Mouse (Mus musculus): ENCODE data around the gene Copz1.
A peak's percentile ranks its signal among the peaks of the same experiment; 100 is the strongest.
"Not testable (repeated sequence)": the region's sequence is repeated elsewhere in the genome, so short reads cannot be mapped to it uniquely, and the experiment has no call there.

The Copz1 gene

DNA sequence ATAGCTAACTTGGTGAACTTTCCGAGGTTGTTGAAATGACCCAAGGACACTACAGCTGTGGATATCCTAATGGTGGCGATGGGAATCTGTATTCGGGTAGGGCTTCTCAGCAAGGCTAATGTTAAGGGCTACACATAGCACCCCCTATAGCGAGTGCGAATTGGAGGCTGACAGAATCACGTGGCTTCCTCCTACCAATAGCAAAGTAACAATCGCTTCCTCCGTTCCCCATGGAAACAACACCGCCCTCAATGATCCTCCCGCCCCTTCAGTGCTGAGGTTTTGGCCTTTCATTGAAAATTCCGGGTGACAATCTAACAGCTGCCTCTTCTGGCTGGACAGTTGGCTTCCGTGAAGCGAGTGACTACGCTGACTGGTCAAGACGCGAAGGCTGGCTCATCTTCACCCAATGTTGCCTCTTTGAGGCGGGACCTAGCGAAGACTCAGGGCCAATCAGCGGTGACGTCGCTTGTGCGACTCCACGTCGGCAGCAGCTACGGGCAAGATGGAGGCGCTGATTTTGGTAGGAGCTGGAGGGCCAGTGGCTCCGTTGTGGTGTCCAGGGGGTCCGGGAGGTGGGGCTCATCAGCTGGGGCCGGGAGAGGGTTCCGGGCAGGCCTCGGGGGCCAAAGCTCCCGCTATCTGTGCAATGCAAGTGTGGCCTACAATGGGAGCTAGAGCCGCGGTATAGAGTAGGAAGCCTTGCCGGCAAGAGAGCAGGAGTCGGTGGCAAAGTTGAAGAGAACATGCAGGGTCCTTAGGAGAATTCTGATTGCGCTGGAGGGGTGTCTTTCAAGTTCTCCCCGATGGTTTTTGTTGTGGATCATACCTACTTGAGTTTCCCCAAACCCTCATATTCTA lies at the start of gene Copz1:
Gene Copz1, plus strand, starts transcription at position 296 of the 861 bp plus-strand sequence.
- peak; percentile 99 for DNase-seq

DNA sequence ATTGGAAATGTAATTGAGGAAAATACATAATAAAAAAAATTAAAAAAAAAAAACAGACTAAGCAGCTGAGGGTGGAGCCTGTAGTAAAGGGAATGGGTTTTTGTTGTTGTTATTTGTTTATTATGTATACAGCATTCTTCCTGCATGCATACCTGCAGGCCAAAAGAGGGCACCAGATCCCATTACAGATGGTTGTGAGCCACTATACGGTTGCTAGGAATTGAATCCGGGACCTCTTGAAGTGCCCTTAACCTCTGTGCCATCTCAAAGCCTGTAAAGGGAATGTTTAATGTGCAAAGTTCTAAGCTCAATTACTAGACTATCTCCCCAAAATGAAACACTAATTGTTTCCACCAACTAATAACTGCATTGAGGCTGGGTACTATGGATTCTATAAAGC lies 48.4 kb upstream of the Copz1 start:
- no peak for DNase-seq

DNA sequence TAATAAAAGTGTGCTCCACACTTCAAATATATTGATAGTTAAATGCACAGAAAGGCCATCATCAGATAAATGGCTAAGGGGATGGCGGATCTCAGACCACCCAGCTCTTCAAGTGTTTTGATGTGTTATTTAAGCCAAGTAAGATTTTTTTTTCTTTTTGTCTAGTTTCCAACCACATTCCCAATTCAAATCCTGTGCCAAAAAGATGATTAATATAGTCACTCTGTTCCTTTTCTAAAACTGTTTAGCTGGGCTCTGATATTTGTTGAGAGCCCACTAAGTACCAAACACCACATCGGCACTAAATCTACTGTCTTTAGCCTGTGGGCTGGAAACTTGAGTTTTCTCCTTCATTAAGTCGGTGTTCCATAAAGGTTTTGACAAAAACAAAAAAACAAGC lies 45.5 kb upstream of the Copz1 start:
- no peak for DNase-seq

DNA sequence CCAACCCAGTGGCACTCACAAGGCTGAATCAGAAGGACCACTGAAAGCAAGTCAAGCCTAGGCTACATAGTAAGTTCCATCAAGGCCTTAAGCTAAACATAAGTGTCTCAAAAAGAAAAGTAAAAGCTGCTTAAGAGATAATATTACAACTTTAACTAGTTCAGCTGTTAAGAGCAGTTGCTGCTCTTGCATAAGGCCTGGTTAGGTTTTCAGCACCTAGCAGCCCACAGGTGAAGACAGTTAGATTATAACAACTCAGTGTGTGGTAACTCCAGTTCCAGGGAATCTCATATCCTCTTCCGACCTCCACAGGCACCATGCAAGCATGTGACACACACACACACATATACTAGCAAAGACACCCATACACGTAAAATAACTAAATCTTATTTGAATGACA lies 44.9 kb upstream of the Copz1 start:
- DNase-seq = no peak

DNA sequence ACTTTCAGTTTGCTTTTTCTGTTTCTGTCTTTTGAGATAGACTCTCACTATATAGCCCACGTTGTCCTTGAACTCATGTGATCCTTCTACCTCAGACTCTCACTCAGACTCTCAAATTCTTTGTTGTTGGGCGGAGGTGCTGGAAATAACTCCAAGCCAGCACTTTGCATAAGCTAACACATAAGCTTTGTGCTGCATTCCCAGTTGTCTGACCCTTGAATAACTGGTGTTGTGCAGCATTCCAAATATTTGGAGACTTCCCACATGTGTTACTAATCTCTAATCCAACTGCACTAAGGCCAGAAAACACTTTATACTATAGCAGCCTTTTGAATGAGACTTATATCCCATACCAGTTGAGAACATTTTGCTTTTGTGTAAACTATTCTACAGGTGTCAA lies 43.6 kb upstream of the Copz1 start:
- no peak for DNase-seq

DNA sequence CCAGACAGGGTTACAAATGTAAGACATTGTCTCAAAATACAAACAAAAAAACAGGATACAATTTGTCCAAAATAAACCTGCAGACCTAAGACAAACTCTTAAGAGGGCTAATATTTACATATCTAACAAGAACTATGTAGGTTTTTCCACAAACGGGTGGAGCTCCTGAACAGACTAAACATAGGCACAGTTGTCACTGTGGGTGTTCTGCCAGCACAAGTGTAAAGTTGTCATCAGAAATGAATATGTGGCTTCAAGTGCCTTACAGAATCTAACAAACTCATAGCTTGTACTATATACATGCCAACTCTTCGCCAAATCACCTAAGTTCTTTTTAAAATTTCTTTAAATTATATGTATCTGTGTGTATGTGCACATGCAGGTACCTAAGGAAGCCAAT lies 39.4 kb upstream of the Copz1 start:
- DNase-seq = peak; percentile 48

DNA sequence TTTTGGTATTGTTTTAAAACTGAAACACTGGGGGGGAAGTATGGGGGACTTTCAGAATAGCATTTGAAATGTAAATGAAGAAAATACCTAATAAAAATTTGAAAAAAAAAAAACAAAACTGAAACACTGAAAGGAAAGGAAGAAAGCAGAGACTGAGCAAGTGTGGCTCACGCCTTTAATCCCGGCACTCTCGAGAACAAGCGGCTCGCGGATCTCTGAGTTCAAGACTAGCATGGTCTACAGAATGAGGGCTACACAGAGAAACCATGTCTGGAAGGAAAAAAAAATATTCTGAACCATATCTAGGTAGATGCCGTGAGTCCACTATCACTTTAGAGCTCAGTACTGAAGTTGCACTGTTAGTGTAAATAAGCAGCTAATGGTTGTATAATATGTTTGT lies 35.2 kb upstream of the Copz1 start:
- no peak for DNase-seq

DNA sequence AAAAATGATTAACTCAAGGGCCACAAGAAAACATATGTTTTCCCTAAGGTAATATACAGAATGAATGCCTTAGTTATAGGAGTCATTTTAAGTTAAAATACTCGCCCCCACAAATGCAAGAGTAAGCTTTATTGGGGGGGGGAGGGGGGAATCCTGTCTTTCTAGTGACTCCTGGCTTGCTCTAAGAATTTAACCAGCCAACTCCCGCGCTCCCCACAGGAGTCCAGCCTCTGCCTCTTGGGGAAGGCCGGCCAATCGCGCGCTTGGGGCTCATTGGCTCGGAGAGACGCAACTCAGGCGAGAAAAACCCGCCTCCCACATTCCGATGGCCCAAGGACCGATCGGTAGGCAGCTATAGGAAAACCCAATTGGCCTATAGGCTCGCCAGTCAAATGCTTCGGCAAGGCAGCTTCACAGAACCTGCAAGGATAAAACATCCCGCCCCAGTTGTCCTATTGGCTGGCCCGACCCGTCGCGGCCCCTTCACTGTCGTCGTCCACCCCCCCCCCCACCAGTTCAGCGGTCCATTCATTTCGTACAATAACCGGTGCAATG lies 33.3 kb upstream of the Copz1 start:
- DNase-seq = peak; percentile 98

DNA sequence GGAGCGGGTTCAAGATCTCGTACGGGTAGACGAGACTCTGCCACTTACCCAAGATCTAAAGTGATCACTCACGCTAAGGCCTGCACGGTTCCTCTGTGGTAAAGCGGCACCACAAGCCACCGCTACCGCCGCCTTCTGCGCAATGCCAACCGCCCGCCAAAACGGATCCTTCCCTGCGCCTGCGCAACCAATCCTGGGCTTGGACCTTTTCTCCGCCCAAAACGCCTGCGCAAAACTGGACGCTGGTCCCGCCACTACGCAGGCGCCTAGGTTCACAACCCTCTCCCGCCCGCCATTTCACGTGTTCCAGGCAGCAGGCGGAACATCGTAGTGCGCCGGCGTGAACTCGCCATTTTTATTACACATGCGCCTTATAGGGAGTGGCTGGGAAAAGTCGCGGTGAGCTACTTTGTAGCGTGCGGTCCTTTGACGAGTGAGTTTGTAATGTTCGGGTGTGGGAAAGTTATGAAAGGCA lies 32.8 kb upstream of the Copz1 start, which contains the start of gene Cbx5:
Gene Cbx5, minus strand, starts transcription at position 132 of the 475 bp plus-strand sequence.
- peak; percentile 98 for DNase-seq

DNA sequence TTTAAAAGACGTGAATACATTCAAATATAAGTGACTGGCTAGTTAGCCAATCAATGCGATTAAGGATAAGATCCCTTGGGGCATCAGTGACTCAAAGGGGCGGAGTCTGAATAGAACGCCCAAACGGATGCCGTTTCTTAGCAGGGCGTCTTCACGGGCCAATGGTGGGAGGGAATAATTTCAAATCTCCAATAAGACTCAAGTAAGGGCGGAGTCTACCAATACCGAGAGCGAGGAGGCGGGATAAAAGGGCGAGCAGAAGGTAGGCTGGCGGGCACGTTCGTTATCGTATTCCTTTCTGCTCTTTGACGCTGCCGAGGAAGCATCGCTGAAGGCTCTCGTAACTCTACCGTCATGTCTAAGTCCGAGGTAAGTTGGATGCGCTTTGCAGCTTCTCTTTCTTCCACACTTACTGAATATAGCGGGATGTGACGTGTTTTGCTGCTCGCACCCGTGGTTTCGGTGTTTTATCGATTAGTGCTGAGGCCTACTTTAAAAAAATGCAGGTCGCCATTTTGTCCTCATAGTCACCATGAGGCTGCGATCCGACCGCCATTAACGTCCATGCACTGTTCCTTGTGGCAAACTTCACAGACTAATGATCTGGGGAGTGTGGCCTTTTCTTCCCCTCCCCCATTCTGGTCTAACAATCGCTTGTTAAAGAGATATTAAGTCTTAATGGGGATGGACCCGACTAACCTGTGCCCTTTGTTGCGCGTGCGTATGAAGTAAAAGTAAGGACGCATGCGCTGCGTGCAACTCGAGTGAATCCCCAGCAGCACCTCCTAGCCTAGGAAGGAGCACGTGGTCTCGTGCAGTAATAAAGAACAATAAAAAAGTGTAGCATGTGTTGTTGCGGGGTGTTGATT lies 32.1 kb upstream of the Copz1 start, which contains the start of gene Hnrnpa1:
Gene Hnrnpa1, plus strand, starts transcription at position 273 of the 869 bp plus-strand sequence.
- peak; percentile 97 for DNase-seq

DNA sequence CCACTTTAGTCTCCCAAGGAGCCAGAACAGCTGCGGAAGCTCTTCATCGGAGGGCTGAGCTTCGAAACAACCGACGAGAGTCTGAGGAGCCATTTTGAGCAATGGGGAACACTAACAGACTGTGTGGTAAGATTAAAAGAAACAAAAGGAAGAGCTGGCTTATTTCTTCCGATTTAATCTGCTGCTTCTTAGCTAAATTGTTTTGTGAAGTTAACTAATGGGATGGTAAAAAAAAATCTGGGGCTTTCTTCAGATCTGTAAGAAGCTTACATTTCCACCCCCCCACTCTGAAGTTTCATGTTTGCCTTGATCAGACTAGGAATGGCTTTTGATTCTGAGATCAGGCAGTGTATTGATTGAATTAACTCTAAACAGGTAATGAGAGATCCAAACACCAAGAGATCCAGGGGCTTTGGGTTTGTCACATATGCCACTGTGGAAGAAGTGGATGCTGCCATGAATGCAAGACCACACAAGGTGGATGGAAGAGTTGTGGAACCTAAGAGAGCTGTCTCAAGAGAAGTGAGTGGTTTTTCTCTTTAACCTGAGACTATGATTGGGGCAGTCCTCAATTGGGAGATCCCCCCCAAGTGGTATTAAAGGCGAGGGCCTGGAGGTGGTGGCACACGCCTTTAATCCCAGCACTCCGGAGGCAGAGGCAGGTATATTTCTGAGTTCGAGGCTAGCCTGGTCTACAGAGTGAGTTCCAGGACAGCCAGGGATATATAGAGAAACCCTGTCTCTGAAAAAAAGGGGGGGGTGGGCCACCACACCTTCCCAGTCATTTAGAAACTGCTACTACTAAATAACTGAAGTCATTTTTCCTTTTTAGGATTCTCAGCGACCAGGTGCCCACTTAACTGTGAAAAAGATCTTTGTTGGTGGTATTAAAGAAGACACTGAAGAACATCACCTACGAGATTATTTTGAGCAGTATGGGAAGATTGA lies 31.2 kb upstream of the Copz1 start:
- not testable (repeated sequence) for DNase-seq

DNA sequence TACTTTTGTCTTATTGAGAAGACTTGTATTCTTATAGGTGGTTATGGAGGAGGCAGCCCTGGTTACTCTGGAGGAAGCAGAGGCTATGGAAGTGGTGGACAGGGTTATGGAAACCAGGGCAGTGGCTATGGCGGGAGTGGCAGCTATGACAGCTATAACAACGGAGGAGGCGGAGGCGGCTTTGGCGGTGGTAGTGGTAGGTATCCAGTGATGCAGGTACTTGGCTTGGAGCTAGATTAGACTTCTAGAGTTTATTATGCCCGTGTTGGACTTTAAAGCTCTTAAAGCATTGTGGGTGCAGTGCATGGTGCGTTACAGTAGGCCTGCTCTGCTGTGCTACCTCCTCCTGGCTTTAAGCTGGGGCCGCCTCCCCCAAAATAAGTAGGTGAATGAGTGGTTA lies 29.6 kb upstream of the Copz1 start:
- no peak for DNase-seq

DNA sequence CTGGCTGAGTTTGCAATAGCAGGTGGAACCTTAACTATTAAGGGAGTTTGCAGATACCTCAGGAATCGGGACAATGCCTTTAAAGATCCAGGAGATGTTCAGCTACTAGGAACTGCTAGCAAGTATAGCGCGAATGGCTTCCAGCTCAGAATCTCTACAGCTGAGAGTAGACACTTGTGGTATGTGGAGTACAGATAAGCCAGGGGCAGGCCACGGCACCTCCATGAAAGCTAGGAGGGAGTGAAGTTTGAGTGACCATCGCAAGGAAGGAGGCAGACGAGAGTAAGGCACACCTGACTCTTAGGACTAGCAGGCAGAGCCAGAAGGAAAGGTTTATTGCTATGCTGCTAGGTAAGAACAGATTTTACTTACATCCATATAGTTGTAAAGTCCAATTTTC lies 26.9 kb upstream of the Copz1 start:
- no peak for DNase-seq

DNA sequence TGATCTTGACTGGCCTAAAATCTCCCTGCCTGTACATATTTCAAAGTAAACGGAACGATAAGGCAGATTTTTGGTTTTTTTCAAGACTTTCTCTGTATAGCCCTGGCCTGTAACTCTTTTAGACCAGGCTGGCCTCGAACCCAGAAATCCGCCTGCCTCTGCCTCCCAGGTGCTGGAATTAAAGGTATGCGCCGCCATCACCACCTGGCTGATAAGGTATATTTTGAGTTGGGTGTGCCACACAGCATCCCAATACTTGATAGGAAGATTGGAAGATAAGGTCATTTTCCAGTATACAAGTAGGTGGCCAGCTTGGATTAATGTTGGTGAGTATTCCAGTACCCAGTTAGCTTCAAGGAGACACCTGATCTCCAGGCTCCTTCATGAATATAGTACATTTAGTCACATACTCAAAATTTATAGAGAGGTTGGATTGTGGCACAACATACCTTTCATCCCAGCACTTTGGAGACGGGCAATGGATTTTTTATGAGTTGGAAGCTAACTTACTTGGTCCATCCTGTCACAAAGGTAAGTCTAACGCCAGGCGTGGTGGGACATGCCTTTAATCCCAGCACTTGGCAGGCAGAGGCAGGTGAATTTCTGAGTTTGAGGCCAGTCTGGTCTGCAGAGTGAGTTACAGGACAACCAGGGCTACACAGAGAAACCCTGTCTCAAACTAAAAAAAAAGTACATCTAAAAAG lies 25.3 kb upstream of the Copz1 start:
- no peak for DNase-seq

DNA sequence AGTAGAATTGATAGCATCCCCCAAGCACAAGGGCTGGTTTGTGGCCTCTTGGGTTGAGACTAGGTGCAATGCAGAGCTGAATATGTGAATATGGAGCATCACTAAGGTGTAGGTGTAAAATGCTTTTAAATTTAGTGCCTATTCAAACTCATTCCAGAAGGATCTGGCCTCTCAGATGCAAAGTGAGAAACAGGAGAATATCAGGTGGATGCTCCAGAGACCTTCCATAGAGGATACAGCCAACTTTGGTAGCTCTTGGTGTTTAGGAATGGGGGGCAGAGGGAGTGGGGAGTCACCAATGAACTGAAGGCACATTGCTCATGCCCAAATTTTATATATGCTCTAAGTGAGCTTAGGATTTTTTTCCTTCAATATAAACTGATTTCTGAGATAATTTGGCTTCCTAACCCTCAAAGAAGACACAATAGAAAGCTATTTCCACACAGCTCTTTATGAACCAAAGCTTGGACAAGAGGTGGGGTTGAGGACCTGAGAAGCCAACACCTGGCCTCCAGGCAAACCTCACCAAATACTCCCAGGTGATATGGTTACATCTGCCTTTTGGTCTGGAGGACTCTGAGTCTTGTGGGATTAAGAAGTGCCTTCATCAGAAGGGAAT lies 24.6 kb upstream of the Copz1 start:
- DNase-seq = no peak

DNA sequence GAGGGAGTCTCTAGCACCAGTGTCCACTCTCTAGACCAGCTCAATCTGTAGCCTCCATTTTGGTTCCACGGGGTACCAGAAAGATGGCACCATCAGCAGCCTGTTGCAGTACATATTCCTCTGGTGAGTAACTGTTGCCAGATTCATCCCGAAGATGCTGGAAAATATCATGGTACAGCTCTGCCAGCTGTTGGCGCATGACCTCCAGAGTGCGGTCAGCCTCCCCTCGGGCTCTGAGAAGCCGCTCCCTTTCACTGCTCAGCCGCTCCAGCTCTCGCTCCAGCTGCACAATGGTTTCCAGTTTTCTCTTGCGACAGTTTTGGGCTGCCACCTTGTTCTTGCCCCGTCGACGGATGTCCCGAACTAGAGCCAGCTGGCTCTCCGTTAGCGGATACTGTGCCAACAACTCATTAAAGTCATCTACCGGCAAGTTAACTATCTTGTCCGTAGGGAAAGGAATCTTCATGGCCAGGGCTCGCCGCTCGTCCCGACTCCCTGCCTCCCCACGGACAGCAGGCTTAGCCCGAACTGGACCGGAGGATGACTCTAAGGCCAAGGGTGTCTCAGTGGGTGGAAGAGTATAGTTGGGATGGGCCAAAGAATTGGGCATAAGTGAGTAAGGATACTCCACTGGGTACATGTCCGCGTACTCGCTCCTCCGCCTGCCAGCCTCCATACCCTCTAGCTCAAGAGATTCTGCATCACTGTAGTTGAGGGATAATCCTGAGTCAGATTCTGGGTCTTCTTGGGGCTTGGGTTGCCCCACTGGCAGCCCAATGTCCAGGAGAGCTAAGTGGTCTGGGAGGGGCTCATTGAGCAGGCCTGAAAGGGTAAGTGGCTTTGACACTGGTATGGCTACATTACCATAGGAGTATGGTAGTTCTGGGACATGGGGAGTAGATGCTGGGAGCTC lies 23.9 kb upstream of the Copz1 start:
- no peak for DNase-seq

DNA sequence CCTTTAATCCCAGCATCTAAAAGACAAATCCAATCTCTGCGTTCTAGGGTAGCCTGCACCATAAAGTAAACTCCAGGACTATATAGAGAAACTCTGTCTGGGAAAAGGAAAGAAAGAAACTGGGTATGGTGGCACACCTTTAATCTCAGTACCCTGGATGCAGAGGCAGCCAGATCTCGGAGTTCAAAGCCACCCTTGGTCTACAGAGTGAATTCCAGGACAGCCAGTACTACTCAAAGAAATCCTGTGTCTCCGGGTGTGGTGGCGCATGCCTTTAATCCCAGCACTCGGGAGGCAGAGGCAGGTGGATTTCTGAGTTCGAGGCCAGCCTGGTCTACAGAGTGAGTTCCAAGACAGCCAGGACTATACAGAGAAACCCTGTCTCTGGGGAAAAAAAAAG lies 23.0 kb upstream of the Copz1 start:
- not testable (repeated sequence) for DNase-seq

DNA sequence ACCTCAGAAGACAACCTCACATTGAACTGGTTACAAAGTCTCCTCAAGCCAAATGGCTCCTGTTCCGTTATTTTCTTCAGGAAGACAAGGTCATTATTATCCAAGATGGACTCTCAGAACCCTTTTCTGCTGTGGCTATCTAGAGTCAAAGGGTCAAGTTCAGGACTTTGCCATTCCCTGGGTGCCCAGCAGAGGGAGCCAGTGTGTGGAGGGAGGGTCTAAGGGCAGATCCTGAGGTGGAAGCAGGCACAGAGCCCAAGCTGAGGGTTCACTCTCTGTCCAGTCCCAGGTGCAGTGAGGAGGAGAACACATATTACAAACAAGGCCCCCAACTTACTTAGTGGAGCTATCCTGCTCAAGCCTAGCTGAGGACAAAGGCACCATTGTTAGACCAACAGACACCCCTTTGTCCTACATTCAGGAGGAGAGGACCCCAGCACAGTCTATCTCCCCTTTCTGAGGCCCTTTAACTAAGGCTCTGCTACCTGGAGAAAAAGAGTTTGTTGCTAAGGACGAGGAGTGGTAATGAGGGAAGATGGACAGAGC lies 22.2 kb upstream of the Copz1 start:
- no peak for DNase-seq

DNA sequence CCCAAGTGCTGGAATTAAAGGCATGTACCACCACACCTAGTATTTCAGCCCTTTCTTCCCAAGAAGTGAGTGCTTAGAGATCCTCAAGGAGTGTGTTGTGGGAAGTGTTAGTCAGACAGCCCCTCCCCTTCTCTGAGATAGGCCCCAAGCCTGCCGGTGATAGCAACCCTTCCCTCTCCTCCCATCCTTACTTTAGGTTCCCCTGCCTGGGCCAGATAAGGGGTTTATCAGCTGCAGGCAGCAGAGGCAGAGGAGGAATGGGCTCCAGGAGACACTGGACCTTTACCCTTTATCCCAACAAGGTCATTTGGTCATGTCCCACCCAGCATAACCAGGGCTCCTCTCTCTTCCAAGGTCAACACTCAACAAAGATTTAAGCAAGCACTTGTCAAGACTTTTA lies 20.9 kb upstream of the Copz1 start:
- no peak for DNase-seq

DNA sequence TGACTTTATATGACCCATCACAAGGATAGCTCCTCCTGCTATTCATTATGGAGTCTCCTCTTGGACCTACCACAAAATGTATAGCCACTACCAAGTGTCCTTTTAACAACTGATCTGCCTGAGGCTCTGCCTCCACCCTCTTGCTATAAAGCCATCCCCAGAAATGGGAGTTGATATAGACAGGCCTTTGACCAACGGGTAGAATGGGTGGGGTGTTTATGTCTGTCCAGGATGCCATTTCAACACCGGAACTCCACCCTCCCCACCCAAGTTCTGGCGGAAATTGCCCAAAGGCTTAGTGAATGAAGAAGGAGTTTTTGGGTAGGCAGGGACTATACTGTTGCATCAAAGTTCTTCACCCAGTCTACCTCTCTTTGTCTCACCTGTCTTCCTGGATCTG lies 19.9 kb upstream of the Copz1 start:
- DNase-seq = no peak
